Mouse (Mus musculus) midbrain, embryonic 14.5 days (tissue): ENCODE results near the gene Nxn. TPM values are rescaled to one million over a fixed set of nuclear protein-coding genes. Genes with fewer than 3 reads are reported as not detected.

Experiments
- ATAC-seq: fragments of 200-750 bp; cut with Nextera tagmentation; 2 replicates; pipeline ENCODE4 v1.8.0; 2017; ENCODE audit warnings: moderate number of reproducible peaks, moderate library complexity; ENCODE audit not compliant: low FRiP score, low TSS enrichment
- DNase-seq: peaks from one replicate; pipeline ENCODE4 v3.0.0-alpha.2; 2015
- H3K27ac ChIP-seq: fragments of 300-500 bp; sonication (generic); replicated peaks from 2 replicates; pipeline ENCODE4 v1.5.1; 2014; ENCODE audit warnings: mild to moderate bottlenecking, low read depth, low read length, moderate library complexity
- H3K27me3 ChIP-seq: fragments of 300-500 bp; sonication (generic); 2 replicates; pipeline ENCODE4 v1.6.1; 2014; ENCODE audit warnings: low read length, control low read depth, mixed read lengths; ENCODE audit not compliant: control insufficient read depth, insufficient read depth
- H3K36me3 ChIP-seq: fragments of 300-500 bp; sonication (generic); 2 replicates; pipeline ENCODE4 v1.6.1; 2014; ENCODE audit warnings: low read length, control low read depth; ENCODE audit not compliant: control insufficient read depth, insufficient read depth
- H3K4me1 ChIP-seq: fragments of 300-500 bp; sonication (generic); 2 replicates; pipeline ENCODE4 v1.6.1; 2014; ENCODE audit warnings: mild to moderate bottlenecking, antibody characterized with exemption, low read length, control low read depth; ENCODE audit not compliant: control insufficient read depth, insufficient read depth
- H3K4me2 ChIP-seq: fragments of 300-500 bp; sonication (generic); 2 replicates; pipeline ENCODE4 v1.6.1; 2014; ENCODE audit warnings: mild to moderate bottlenecking, low read length, moderate library complexity
- H3K4me3 ChIP-seq: fragments of 300-500 bp; sonication (generic); replicated peaks from 2 replicates; pipeline ENCODE4 v1.5.1; 2014; ENCODE audit warnings: low read depth, low read length
- H3K9ac ChIP-seq: fragments of 300-500 bp; sonication (generic); replicated peaks from 2 replicates; pipeline ENCODE4 v1.6.1; 2014; ENCODE audit warnings: mild to moderate bottlenecking, low read length, moderate library complexity
- H3K9me3 ChIP-seq: fragments of 300-500 bp; sonication (generic); 2 replicates; pipeline ENCODE4 v1.6.1; 2016; ENCODE audit warnings: low read length, control low read depth, mixed read lengths; ENCODE audit not compliant: control insufficient read depth
- WGBS: fragments of 180-500 bp; shearing (Covaris S2); extraction: QIAGEN DNeasy Blood & Tissue Kit; methylation state at CpG from one replicate; pipeline ENCODE4 v1.1.7; 2014; 5-methylcytosine and 5-hydroxymethylcytosine counted together
- polyA plus RNA-seq: library from polyadenylated mRNA; unstranded; fragments of >200 nt; fragmentation: Nextera tagmentation; extraction: Ambion mirVana; gene quantifications from 2 replicates; pipeline ENCODE4 v1.2.1, GENCODE M21; 2014

The Nxn gene
- 21.9 and 28.2 TPM in 2 replicates for polyA plus RNA-seq

- peak within 1 kb of the TSS; percentile 98 for H3K4me2 ChIP-seq
- under 1% methylated on average over 61 of the region's 70 CpGs for WGBS
- no peaks in the 10 kb centered on the region for H3K36me3 ChIP-seq
- peak; percentile 87 for ATAC-seq
- peak within 1 kb of the TSS; percentile 81 for H3K4me3 ChIP-seq
- H3K9me3 ChIP-seq = no peaks in the 10 kb centered on the region
- peak within 1 kb of the TSS; percentile 74 for H3K9ac ChIP-seq
- peaks cover 5% of the 10 kb centered on the region; the same call in 1 of the 2 replicates for H3K4me1 ChIP-seq
- H3K27me3 ChIP-seq = no peaks in the 10 kb centered on the region
- DNase-seq = peak; percentile 93
- H3K27ac ChIP-seq = peak within 1 kb of the TSS; percentile 87
Measured at GRCm38 (mm10) chr11:76398798-76399586, at the start of gene Nxn. Nxn (minus strand) TSS chr11:76399140.

- H3K9me3 ChIP-seq = no peaks in the 10 kb centered on the region
- peaks cover 34% of the 10 kb centered on the region for H3K4me1 ChIP-seq
- no peak overlapping the region for H3K27ac ChIP-seq
- H3K9ac ChIP-seq = no peak overlapping the region
- H3K4me2 ChIP-seq = no peak overlapping the region
- H3K27me3 ChIP-seq = no peaks in the 10 kb centered on the region
- DNase-seq (peak; percentile 78), ATAC-seq (no peak; the same call in 1 of the 2 replicates)
- no peak overlapping the region for H3K4me3 ChIP-seq
- peaks cover 64% of the 10 kb centered on the region for H3K36me3 ChIP-seq
- 2% methylated on average over 10 of the region's 10 CpGs for WGBS
Measured at GRCm38 (mm10) chr11:76446251-76446650, 47.3 kb upstream of the Nxn start.

- 25% methylated on average over 8 of the region's 8 CpGs for WGBS
- H3K4me2 ChIP-seq = no peak overlapping the region
- H3K4me1 ChIP-seq = peaks cover 35% of the 10 kb centered on the region
- H3K36me3 ChIP-seq = peaks cover 56% of the 10 kb centered on the region
- no peak overlapping the region for H3K27ac ChIP-seq
- H3K9ac ChIP-seq = no peak overlapping the region
- no peaks in the 10 kb centered on the region for H3K9me3 ChIP-seq
- no peaks in the 10 kb centered on the region for H3K27me3 ChIP-seq
- no peak overlapping the region for H3K4me3 ChIP-seq
- ATAC-seq = no peak
- no peak for DNase-seq
Measured at GRCm38 (mm10) chr11:76445459-76445858, 46.5 kb upstream of the Nxn start.

GRCm38 (mm10) chr11:76439666-76440065 lies 40.7 kb upstream of the Nxn start:
- peaks cover 24% of the 10 kb centered on the region for H3K4me1 ChIP-seq
- 6% methylated on average over 3 of the region's 3 CpGs for WGBS
- no peak overlapping the region for H3K4me2 ChIP-seq
- H3K27me3 ChIP-seq = no peaks in the 10 kb centered on the region
- no peak overlapping the region; the same call in 1 of the 2 replicates for H3K27ac ChIP-seq
- no peak for ATAC-seq
- H3K9ac ChIP-seq = no peak overlapping the region
- no peak overlapping the region for H3K4me3 ChIP-seq
- peak; percentile 41 for DNase-seq
- no peaks in the 10 kb centered on the region for H3K9me3 ChIP-seq
- peaks cover 51% of the 10 kb centered on the region for H3K36me3 ChIP-seq

- 4% methylated on average over 28 of the region's 28 CpGs for WGBS
- peak; percentile 61 for DNase-seq
- Histone ChIP-seq H3K27ac (peak overlapping the region; percentile 70; the same call in 1 of the 2 replicates), H3K9me3 (no peaks in the 10 kb centered on the region), H3K4me3 (peak overlapping the region; percentile 21), H3K36me3 (peaks cover 54% of the 10 kb centered on the region), H3K27me3 (no peaks in the 10 kb centered on the region), H3K9ac (peak overlapping the region; percentile 23; the same call in 1 of the 2 replicates), H3K4me2 (peak overlapping the region; percentile 45), H3K4me1 (peaks cover 24% of the 10 kb centered on the region)
- ATAC-seq = peak; percentile 48; the same call in 1 of the 2 replicates
Measured at GRCm38 (mm10) chr11:76436864-76437437, 38.0 kb upstream of the Nxn start.

GRCm38 (mm10) chr11:76436009-76436408 lies 37.1 kb upstream of the Nxn start:
- Histone ChIP-seq H3K9me3 (no peaks in the 10 kb centered on the region), H3K4me3 (no peak overlapping the region), H3K4me2 (no peak overlapping the region), H3K9ac (no peak overlapping the region), H3K27me3 (no peaks in the 10 kb centered on the region), H3K27ac (no peak overlapping the region), H3K36me3 (peaks cover 53% of the 10 kb centered on the region), H3K4me1 (peaks cover 24% of the 10 kb centered on the region)
- 81% methylated on average over 5 of the region's 5 CpGs for WGBS
- no peak for ATAC-seq
- DNase-seq = no peak

GRCm38 (mm10) chr11:76429966-76430631 lies 31.2 kb upstream of the Nxn start:
- Histone ChIP-seq H3K4me1 (0 out of 2 replicates have a peak, but pooled peaks cover 5% of the 10 kb centered on the region), H3K4me3 (no peak overlapping the region), H3K36me3 (peaks cover 41% of the 10 kb centered on the region), H3K9me3 (no peaks in the 10 kb centered on the region), H3K27ac (peak overlapping the region; percentile 49), H3K27me3 (no peaks in the 10 kb centered on the region), H3K4me2 (no peak overlapping the region), H3K9ac (0 out of 2 replicates have a peak overlapping the region, but pooled peaks have one; percentile 6)
- WGBS = 76% methylated on average over 6 of the region's 6 CpGs
- DNase-seq (no peak), ATAC-seq (no peak)

- DNase-seq = no peak
- WGBS = 50% methylated on average over 7 of the region's 7 CpGs
- H3K36me3 ChIP-seq = peaks cover 44% of the 10 kb centered on the region
Measured at GRCm38 (mm10) chr11:76429556-76429955, 30.6 kb upstream of the Nxn start.

More at GRCm38 (mm10) chr11:76429556-76429955, 30.6 kb upstream of the Nxn start:
- H3K27me3 ChIP-seq = no peaks in the 10 kb centered on the region
- H3K27ac ChIP-seq = peak overlapping the region; percentile 49; the same call in 1 of the 2 replicates
- H3K9ac ChIP-seq = no peak overlapping the region
- no peak overlapping the region for H3K4me2 ChIP-seq
- ATAC-seq = no peak
- H3K9me3 ChIP-seq = no peaks in the 10 kb centered on the region
- 0 out of 2 replicates have a peak, but pooled peaks cover 5% of the 10 kb centered on the region for H3K4me1 ChIP-seq
- H3K4me3 ChIP-seq = no peak overlapping the region
